Mouse (Mus musculus): ENCODE measurements at regions not wholly inside any gene's neighbourhood (a gene's known extent, or its start where the extent isn't known, plus 50 kb on each side); places are given as distances from the start of the nearest gene placed in this dataset.
"Not testable (repeated sequence)": the region's sequence is repeated elsewhere in the genome, so short reads cannot be mapped to it uniquely, and the experiment has no call there.

DNA sequence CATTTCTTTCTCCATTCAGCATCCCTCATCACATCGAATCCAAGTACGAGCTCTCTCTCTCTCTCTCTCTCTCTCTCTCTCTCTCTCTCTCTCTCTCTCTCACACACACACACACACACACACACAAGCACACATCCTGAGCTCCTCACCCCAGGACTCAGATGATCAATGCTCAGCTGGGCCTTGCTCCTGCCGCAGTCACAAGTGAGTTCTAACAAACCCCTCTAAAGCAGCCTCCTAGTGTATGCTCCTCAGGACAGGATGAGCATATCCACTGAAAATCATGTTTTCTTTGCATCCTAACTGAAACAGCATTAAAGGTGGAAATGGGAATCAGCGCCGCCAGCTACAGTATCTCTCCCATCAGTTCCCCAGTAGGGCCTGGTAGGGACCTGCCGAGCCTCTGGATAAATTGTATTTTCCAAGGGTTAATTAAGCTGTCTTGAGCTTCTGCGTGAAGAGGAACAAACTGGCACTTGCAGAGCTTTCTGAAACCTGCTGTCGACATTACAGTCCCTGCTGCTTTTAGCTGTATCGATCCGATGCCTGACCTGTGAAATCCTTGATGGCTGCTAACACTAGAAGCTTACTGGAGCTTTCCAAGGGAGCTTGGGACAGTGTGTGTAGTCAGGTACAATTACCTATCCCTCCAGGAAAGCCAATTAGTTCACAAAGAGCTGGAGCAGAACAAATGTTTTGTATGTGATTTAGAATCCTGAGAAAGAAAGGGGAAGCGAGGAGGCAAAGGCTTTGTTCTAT, 131.3 kb upstream of the Vrk2 start:
- H3K27ac ChIP-seq (ENCODE audit: low read length) = no peak overlapping the region
- no peaks in the 10 kb centered on the region for H3K36me3 ChIP-seq (ENCODE audit: control insufficient read depth, insufficient read depth, low read length)
- no peak overlapping the region for H3K4me2 ChIP-seq (replicated peaks; ENCODE audit: low read depth, low read length)
- no peaks in the 10 kb centered on the region for H3K4me1 ChIP-seq (ENCODE audit: control insufficient read depth, insufficient read depth, low read length)
- 78% methylated on average over 11 of the region's 11 CpGs for WGBS
- H3K9ac ChIP-seq (replicated peaks; ENCODE audit: low read depth, low read length) = no peak overlapping the region
- H3K9me3 ChIP-seq (ENCODE audit: control insufficient read depth, low read depth, low read length) = no peaks in the 10 kb centered on the region
- no peak overlapping the region for H3K4me3 ChIP-seq (ENCODE audit: low read depth, low read length)
- no peak for ATAC-seq (ENCODE audit: insufficient number of reproducible peaks, insufficient read depth, low FRiP score, low read depth)
- H3K27me3 ChIP-seq (ENCODE audit: control insufficient read depth, insufficient read depth, low read length) = no peaks in the 10 kb centered on the region

DNA sequence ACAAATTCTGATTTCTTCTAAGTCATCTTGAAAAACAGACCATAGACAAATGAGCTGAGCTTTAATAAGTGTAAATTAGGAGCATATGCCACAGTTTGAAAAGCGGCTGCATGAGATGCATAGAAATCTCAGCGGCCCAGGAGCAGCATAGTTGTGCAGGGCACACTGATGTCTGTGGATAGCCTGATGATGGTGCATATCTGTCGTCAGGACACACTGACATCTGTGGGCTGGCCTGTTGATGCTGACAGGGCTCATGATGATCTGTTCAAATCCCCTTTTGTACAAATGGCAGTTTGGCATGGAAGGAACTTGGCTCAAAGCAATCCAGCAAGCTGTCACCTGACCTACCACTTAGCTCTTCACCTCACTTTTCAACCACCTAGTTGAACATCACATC, 128.5 kb upstream of the Vrk2 start:
- no peak overlapping the region for H3K9ac ChIP-seq (replicated peaks; ENCODE audit: low read depth, low read length)
- no peak overlapping the region for H3K4me3 ChIP-seq (ENCODE audit: low read depth, low read length)
- no peak overlapping the region for H3K27ac ChIP-seq (ENCODE audit: low read length)
- WGBS = 78% methylated on average over 3 of the region's 3 CpGs
- H3K9me3 ChIP-seq (ENCODE audit: control insufficient read depth, low read depth, low read length) = no peaks in the 10 kb centered on the region
- no peak overlapping the region for H3K4me2 ChIP-seq (replicated peaks; ENCODE audit: low read depth, low read length)
- no peak for ATAC-seq (ENCODE audit: insufficient number of reproducible peaks, insufficient read depth, low FRiP score, low read depth)
- H3K36me3 ChIP-seq (ENCODE audit: control insufficient read depth, insufficient read depth, low read length) = no peaks in the 10 kb centered on the region
- H3K27me3 ChIP-seq (ENCODE audit: control insufficient read depth, insufficient read depth, low read length) = no peaks in the 10 kb centered on the region
- H3K4me1 ChIP-seq (ENCODE audit: control insufficient read depth, insufficient read depth, low read length) = no peaks in the 10 kb centered on the region

DNA sequence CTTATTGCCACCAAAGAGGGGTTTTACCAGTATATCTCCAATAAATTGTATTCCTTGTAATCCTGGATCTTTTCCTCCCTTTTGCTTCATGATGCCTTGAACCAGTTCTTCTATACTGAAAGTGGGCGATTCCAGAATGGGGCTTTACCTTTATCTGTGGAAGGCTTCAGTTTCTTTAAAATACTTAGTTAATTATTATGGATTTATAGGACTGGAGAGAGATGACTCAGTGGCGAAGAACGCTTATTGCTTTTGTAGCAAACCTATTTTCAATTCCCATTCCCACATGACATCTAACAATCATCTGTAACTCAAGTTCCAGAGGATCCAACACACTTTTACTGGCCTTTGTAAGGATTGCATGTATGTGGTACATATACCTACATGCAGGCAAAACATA, 127.4 kb upstream of the Vrk2 start:
- no peak overlapping the region for H3K4me3 ChIP-seq (ENCODE audit: low read depth, low read length)
- 90% methylated on average over 3 of the region's 3 CpGs for WGBS
- H3K4me2 ChIP-seq (replicated peaks; ENCODE audit: low read depth, low read length) = no peak overlapping the region
- H3K9me3 ChIP-seq (ENCODE audit: control insufficient read depth, low read depth, low read length) = no peaks in the 10 kb centered on the region
- no peak overlapping the region for H3K27ac ChIP-seq (ENCODE audit: low read length)
- no peak overlapping the region for H3K9ac ChIP-seq (replicated peaks; ENCODE audit: low read depth, low read length)
- ATAC-seq (ENCODE audit: insufficient number of reproducible peaks, insufficient read depth, low FRiP score, low read depth) = no peak
- H3K4me1 ChIP-seq (ENCODE audit: control insufficient read depth, insufficient read depth, low read length) = no peaks in the 10 kb centered on the region
- no peaks in the 10 kb centered on the region for H3K27me3 ChIP-seq (ENCODE audit: control insufficient read depth, insufficient read depth, low read length)
- H3K36me3 ChIP-seq (ENCODE audit: control insufficient read depth, insufficient read depth, low read length) = no peaks in the 10 kb centered on the region

DNA sequence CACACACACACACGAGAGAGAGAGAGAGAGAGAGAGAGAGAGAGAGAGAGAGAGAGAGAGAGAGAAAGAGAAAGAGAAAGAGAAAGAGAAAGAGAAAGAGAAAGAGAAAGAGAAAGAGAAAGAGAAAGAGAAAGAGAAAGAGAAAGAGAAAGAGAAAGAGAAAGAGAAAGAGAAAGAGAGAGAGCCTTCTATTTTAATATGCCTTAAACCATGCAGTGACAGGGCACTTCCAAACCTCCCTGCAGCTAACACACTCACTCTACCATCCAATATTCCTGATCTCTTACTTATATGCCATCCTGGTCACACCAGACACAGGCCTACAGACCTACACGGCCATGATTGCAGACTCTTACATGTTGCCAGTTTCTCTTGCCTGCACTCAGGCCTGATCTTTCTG, 117.4 kb upstream of the Vrk2 start:
- not testable (repeated sequence) for H3K36me3 ChIP-seq (ENCODE audit: control insufficient read depth, insufficient read depth, low read length); H3K4me3 ChIP-seq (ENCODE audit: low read depth, low read length); H3K9me3 ChIP-seq (ENCODE audit: control insufficient read depth, low read depth, low read length); H3K4me1 ChIP-seq (ENCODE audit: control insufficient read depth, insufficient read depth, low read length); H3K27ac ChIP-seq (ENCODE audit: low read length); H3K27me3 ChIP-seq (ENCODE audit: control insufficient read depth, insufficient read depth, low read length); H3K4me2 ChIP-seq (replicated peaks; ENCODE audit: low read depth, low read length); H3K9ac ChIP-seq (replicated peaks; ENCODE audit: low read depth, low read length); ATAC-seq (ENCODE audit: insufficient number of reproducible peaks, insufficient read depth, low FRiP score, low read depth)
- WGBS = 79% methylated on average over 1 of the region's 2 CpGs

DNA sequence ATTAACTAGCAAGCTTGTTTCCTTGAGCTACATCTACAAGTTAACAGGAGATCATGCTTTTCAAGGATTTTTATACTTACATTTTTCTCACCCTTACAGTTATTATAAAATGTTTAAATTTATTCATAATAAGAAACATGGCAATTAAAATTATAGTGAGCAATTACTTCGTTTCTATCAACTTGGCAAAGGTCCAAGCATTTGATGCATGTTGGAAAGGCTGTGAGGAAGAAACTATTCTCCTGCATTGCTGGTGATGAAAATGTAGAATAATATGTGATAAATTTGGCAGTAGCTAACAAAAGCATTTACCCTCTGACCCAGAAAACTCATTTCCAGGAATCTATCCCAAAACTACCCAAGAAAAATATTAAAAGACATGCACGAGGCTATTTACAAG, 114.8 kb upstream of the Vrk2 start:
- no peak for ATAC-seq (ENCODE audit: insufficient number of reproducible peaks, insufficient read depth, low FRiP score, low read depth)
- Histone ChIP-seq H3K9me3 (ENCODE audit: control insufficient read depth, low read depth, low read length) (no peaks in the 10 kb centered on the region), H3K4me3 (ENCODE audit: low read depth, low read length) (no peak overlapping the region), H3K9ac (replicated peaks; ENCODE audit: low read depth, low read length) (no peak overlapping the region), H3K27ac (ENCODE audit: low read length) (no peak overlapping the region), H3K4me1 (ENCODE audit: control insufficient read depth, insufficient read depth, low read length) (no peaks in the 10 kb centered on the region), H3K27me3 (ENCODE audit: control insufficient read depth, insufficient read depth, low read length) (no peaks in the 10 kb centered on the region), H3K4me2 (replicated peaks; ENCODE audit: low read depth, low read length) (no peak overlapping the region), H3K36me3 (ENCODE audit: control insufficient read depth, insufficient read depth, low read length) (no peaks in the 10 kb centered on the region)
- 45% methylated on average over 2 of the region's 2 CpGs for WGBS

DNA sequence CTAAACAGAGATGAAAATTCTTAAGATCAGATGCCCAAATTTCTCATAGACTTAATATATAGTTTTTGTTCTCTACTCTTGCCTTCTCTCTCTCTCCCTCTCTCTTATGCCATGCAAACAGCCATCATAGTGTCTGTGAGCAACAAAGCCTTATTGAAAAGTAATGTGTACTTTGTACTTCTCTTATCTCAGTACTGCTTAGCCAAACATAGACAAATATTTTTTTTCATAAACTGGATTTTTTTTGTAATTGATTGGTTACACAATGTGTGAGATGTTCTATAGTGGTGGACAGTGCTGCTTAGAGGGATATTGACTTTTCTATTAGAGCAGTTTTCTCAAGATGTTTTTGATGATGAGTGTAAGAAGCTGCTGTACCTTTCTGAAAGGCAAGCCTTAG, 90.1 kb upstream of the Vrk2 start:
- H3K27me3 ChIP-seq (ENCODE audit: control insufficient read depth, insufficient read depth, low read length) = no peaks in the 10 kb centered on the region
- ATAC-seq (ENCODE audit: insufficient number of reproducible peaks, insufficient read depth, low FRiP score, low read depth) = 0 out of 2 replicates have a peak, but pooled peaks have one; percentile 14
- H3K9me3 ChIP-seq (ENCODE audit: control insufficient read depth, low read depth, low read length) = no peaks in the 10 kb centered on the region
- H3K4me2 ChIP-seq (replicated peaks; ENCODE audit: low read depth, low read length) = no peak overlapping the region
- H3K27ac ChIP-seq (ENCODE audit: low read length) = no peak overlapping the region
- H3K4me3 ChIP-seq (ENCODE audit: low read depth, low read length) = no peak overlapping the region
- H3K36me3 ChIP-seq (ENCODE audit: control insufficient read depth, insufficient read depth, low read length) = no peaks in the 10 kb centered on the region
- H3K4me1 ChIP-seq (ENCODE audit: control insufficient read depth, insufficient read depth, low read length) = no peaks in the 10 kb centered on the region
- H3K9ac ChIP-seq (replicated peaks; ENCODE audit: low read depth, low read length) = no peak overlapping the region

DNA sequence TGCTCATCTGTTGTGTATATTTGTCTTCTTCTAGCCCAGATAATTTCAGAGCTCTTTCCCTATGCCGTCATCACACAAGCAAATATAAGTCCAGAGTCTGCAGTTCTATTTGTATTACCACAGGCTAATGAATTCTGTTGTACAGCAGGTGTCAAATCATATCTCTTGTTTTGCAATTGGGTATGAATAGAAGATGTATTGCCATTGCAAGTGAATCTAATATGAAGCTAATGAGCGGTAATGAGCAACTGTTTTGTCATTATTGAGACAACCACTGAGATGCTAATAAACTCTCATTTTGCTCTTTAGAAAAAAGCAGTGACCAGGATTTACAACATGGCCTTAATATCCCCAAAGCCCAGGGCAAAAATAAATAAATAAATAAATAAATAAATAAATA, 73.5 kb upstream of the Vrk2 start:
- ATAC-seq (ENCODE audit: insufficient number of reproducible peaks, insufficient read depth, low FRiP score, low read depth) = no peak
- WGBS = 82% methylated on average over 2 of the region's 2 CpGs

DNA sequence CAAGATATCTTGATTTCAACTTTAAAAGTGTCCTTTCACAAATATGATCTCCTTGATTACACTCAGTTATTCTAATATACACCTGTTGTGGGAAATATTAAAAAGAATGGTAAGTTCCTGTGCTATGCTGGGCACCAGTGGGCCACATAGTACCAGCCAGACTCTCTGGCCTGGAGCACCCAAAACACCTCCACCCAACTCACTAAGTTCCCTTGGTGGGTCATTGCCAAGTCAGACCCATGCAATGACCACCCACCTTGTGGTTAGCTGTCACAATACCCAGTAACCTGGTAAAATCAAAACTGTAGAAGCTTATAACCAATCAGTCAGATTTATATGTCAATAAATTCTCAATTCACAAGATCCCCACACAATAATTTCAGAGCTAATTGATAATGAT, 67.1 kb upstream of the Vrk2 start:
- Histone ChIP-seq H3K9ac (replicated peaks; ENCODE audit: low read depth, low read length) (no peak overlapping the region), H3K4me1 (ENCODE audit: control insufficient read depth, insufficient read depth, low read length) (no peaks in the 10 kb centered on the region), H3K4me3 (ENCODE audit: low read depth, low read length) (no peak overlapping the region), H3K27me3 (ENCODE audit: control insufficient read depth, insufficient read depth, low read length) (no peaks in the 10 kb centered on the region), H3K27ac (ENCODE audit: low read length) (no peak overlapping the region), H3K9me3 (ENCODE audit: control insufficient read depth, low read depth, low read length) (no peaks in the 10 kb centered on the region), H3K36me3 (ENCODE audit: control insufficient read depth, insufficient read depth, low read length) (no peaks in the 10 kb centered on the region), H3K4me2 (replicated peaks; ENCODE audit: low read depth, low read length) (no peak overlapping the region)
- ATAC-seq (ENCODE audit: insufficient number of reproducible peaks, insufficient read depth, low FRiP score, low read depth) = no peak

More for the DNA sequence above, 73.5 kb upstream of the Vrk2 start:
- Histone ChIP-seq H3K9me3 (ENCODE audit: control insufficient read depth, low read depth, low read length) (no peaks in the 10 kb centered on the region), H3K4me3 (ENCODE audit: low read depth, low read length) (no peak overlapping the region), H3K9ac (replicated peaks; ENCODE audit: low read depth, low read length) (no peak overlapping the region), H3K27ac (ENCODE audit: low read length) (no peak overlapping the region), H3K27me3 (ENCODE audit: control insufficient read depth, insufficient read depth, low read length) (no peaks in the 10 kb centered on the region), H3K4me1 (ENCODE audit: control insufficient read depth, insufficient read depth, low read length) (no peaks in the 10 kb centered on the region), H3K4me2 (replicated peaks; ENCODE audit: low read depth, low read length) (no peak overlapping the region), H3K36me3 (ENCODE audit: control insufficient read depth, insufficient read depth, low read length) (no peaks in the 10 kb centered on the region)

DNA sequence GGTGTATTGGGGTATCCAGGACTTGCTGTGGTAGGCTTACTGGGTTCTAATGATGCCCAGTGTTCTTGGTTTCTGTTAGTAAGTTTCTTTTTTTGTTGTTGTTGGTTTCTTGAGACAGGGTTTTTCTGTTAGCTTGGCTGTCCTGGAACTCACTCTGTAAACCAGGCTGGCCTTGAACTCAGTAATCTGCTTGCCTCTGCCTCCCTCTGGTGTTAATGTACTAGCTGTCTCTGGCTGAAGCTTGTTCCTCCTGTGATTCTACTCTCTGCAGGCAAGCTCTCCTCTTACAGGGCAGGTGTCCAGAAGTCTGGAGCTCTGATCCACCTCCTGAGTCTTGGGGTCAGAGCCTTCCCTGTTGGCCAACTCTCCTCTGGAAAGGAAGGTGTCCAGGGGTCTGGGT, 55.4 kb upstream of the Vrk2 start:
- H3K36me3 ChIP-seq (ENCODE audit: control insufficient read depth, insufficient read depth, low read length); H3K9ac ChIP-seq (replicated peaks; ENCODE audit: low read depth, low read length); H3K9me3 ChIP-seq (ENCODE audit: control insufficient read depth, low read depth, low read length); H3K27me3 ChIP-seq (ENCODE audit: control insufficient read depth, insufficient read depth, low read length); H3K4me3 ChIP-seq (ENCODE audit: low read depth, low read length); H3K4me1 ChIP-seq (ENCODE audit: control insufficient read depth, insufficient read depth, low read length); ATAC-seq (ENCODE audit: insufficient number of reproducible peaks, insufficient read depth, low FRiP score, low read depth); H3K27ac ChIP-seq (ENCODE audit: low read length); H3K4me2 ChIP-seq (replicated peaks; ENCODE audit: low read depth, low read length): not testable (repeated sequence)
